ENCODE assay signal across 12 mouse cellular contexts in the genomic region with DNA sequence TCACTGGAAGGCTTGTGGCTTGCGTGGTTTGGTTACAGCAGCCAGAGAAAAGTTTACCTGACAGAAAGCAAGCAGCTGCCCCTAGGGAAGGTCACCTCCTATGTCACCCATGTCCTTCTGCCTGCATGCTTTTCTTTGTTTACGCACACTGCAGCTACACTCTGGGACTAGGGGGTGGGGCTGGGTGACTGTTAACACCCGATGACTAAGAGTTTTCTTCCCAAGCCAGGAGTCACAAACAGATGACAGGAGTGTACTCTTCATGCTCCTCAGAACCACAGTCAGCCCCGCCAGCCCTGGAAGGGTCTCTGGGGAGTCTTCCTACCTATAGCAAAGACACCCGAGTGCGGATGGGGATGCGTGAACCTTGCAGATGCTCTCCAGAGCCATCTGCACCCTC.
DNase-seq lines count a peak whose midpoint lies in the region; ATAC-seq and TF ChIP-seq lines count a peak whose summit lies in the region.
"Had no signal": no experiment of that assay in that cellular context is flagged by ENCODE, and none has a peak within 500 bp of the region (broad histone marks: within the 10 kb centered on the region; RNA-seq: fewer than 3 reads in every experiment).

No protein-coding gene starts in this region.

- no peaks in the 10 kb centered on the region for H3K27me3 ChIP-seq in forebrain, embryonic 13.5 days
- no peaks in the 10 kb centered on the region for H3K27me3 ChIP-seq in forebrain, embryonic 14.5 days (replicated peaks; ENCODE audit: control insufficient read depth, insufficient read depth, low read length)
- H3K27me3 ChIP-seq in midbrain, embryonic 13.5 days: no peaks in the 10 kb centered on the region
- no peaks in the 10 kb centered on the region for H3K27me3 ChIP-seq in midbrain, embryonic 11.5 days (ENCODE audit: control insufficient read depth, insufficient read depth, low read length)
- no peaks in the 10 kb centered on the region for H3K27me3 ChIP-seq in limb, embryonic 10.5 days (ENCODE audit: low read depth, poor library complexity, severe bottlenecking)
- H3K27me3 ChIP-seq: embryonic facial prominence, embryonic 12.5 days had no signal

- TF ChIP-seq CTCF in olfactory bulb, adult 2 months (IDR thresholded peaks at IDR 0.05; ENCODE audit: insufficient read depth, low read depth, low read length): no peak

- H3K4me3 ChIP-seq in forebrain, embryonic 13.5 days: no peak overlapping the region
- no peak overlapping the region for H3K4me3 ChIP-seq in forebrain, embryonic 14.5 days (ENCODE audit: low read depth, low read length)
- H3K4me3 ChIP-seq in midbrain, embryonic 13.5 days (replicated peaks): no peak overlapping the region
- H3K4me3 ChIP-seq in midbrain, embryonic 11.5 days (ENCODE audit: low read depth, low read length): no peak overlapping the region
- H3K4me3 ChIP-seq in limb, embryonic 10.5 days: no peak overlapping the region
- no peak overlapping the region for H3K4me3 ChIP-seq in olfactory bulb, adult 2 months (ENCODE audit: insufficient read depth, low read depth, low read length)
- H3K4me3 ChIP-seq: embryonic facial prominence, embryonic 12.5 days had no signal

- no peak for TF ChIP-seq POLR2A in olfactory bulb, adult 2 months (IDR thresholded peaks at IDR 0.05; ENCODE audit: insufficient read depth, low read depth, low read length)

- H3K9me3 ChIP-seq in forebrain, embryonic 13.5 days (replicated peaks): no peaks in the 10 kb centered on the region
- H3K9me3 ChIP-seq in forebrain, embryonic 14.5 days (replicated peaks; ENCODE audit: control insufficient read depth, low read length): no peaks in the 10 kb centered on the region
- H3K9me3 ChIP-seq in midbrain, embryonic 13.5 days: no peaks in the 10 kb centered on the region
- no peaks in the 10 kb centered on the region for H3K9me3 ChIP-seq in midbrain, embryonic 11.5 days (ENCODE audit: control insufficient read depth, low read length)
- H3K9me3 ChIP-seq in limb, embryonic 10.5 days (replicated peaks): no peaks in the 10 kb centered on the region
- H3K9me3 ChIP-seq: embryonic facial prominence, embryonic 12.5 days had no signal

- no peak for ATAC-seq in forebrain, embryonic 13.5 days
- no peak for ATAC-seq in forebrain, embryonic 14.5 days
- no peak for ATAC-seq in midbrain, embryonic 13.5 days
- no peak for ATAC-seq in midbrain, embryonic 11.5 days (ENCODE audit: low FRiP score)

- no peaks in the 10 kb centered on the region for H3K36me3 ChIP-seq in forebrain, embryonic 13.5 days (ENCODE audit: poor library complexity, severe bottlenecking)
- no peaks in the 10 kb centered on the region for H3K36me3 ChIP-seq in forebrain, embryonic 14.5 days (ENCODE audit: control insufficient read depth, insufficient read depth, low read length)
- H3K36me3 ChIP-seq in midbrain, embryonic 13.5 days: no peaks in the 10 kb centered on the region
- no peaks in the 10 kb centered on the region for H3K36me3 ChIP-seq in midbrain, embryonic 11.5 days (ENCODE audit: control insufficient read depth, insufficient read depth, low read length)
- no peaks in the 10 kb centered on the region for H3K36me3 ChIP-seq in limb, embryonic 10.5 days
- H3K36me3 ChIP-seq: embryonic facial prominence, embryonic 12.5 days had no signal

- H3K27ac ChIP-seq in forebrain, embryonic 13.5 days: no peak overlapping the region
- no peak overlapping the region for H3K27ac ChIP-seq in forebrain, embryonic 14.5 days (ENCODE audit: low read depth, low read length)
- H3K27ac ChIP-seq in midbrain, embryonic 13.5 days: no peak overlapping the region
- H3K27ac ChIP-seq in midbrain, embryonic 11.5 days (ENCODE audit: low read depth, low read length): no peak overlapping the region
- 0 out of 2 replicates have a peak overlapping the region, but pooled peaks have one; percentile 15 for H3K27ac ChIP-seq in limb, embryonic 10.5 days
- peak overlapping the region; percentile 36 for H3K27ac ChIP-seq in olfactory bulb, adult 2 months (ENCODE audit: insufficient read depth, low read depth, low read length)
- H3K27ac ChIP-seq: embryonic facial prominence, embryonic 12.5 days had no signal

- DNase-seq in forebrain, embryonic 14.5 days (ENCODE audit: low spot score): no peak
- no peak for DNase-seq in midbrain, embryonic 11.5 days (ENCODE audit: low spot score, missing footprints)
- no peak for DNase-seq in limb, embryonic 10.5 days (ENCODE audit: low spot score)
- no peak for DNase-seq in thymus, postnatal 0 days (ENCODE audit: low spot score)
- no peak for DNase-seq in ovary, postnatal 14 days (ENCODE audit: low spot score)
- DNase-seq: cerebellum, adult 8-10 months; kidney, adult 2 months; thymus, adult 2 months had no signal

- 77% methylated on average over 7 of the region's 7 CpGs for WGBS in forebrain, embryonic 13.5 days
- WGBS in forebrain, embryonic 14.5 days: 68% methylated on average over 7 of the region's 7 CpGs
- WGBS in midbrain, embryonic 13.5 days: 76% methylated on average over 7 of the region's 7 CpGs
- 77% methylated on average over 7 of the region's 7 CpGs for WGBS in midbrain, embryonic 11.5 days
- WGBS in limb, embryonic 10.5 days: 68% methylated on average over 7 of the region's 7 CpGs
- WGBS in olfactory bulb, adult 2 months: 34% methylated on average over 7 of the region's 7 CpGs

- H3K4me1 ChIP-seq in forebrain, embryonic 13.5 days: peaks cover 6% of the 10 kb centered on the region; the same call in 1 of the 2 replicates
- H3K4me1 ChIP-seq in forebrain, embryonic 14.5 days (ENCODE audit: control insufficient read depth, insufficient read depth, low read length): no peaks in the 10 kb centered on the region
- peaks cover 14% of the 10 kb centered on the region; the same call in 1 of the 2 replicates for H3K4me1 ChIP-seq in midbrain, embryonic 13.5 days (replicated peaks)
- no peaks in the 10 kb centered on the region; the same call in 1 of the 2 replicates for H3K4me1 ChIP-seq in midbrain, embryonic 11.5 days (ENCODE audit: control insufficient read depth, insufficient read depth, low read length)
- H3K4me1 ChIP-seq in limb, embryonic 10.5 days: peaks cover 23% of the 10 kb centered on the region
- H3K4me1 ChIP-seq in olfactory bulb, adult 2 months (ENCODE audit: control insufficient read depth, insufficient read depth, low read length): peaks cover 35% of the 10 kb centered on the region

- peak overlapping the region; percentile 16; the same call in 1 of the 2 replicates for H3K9ac ChIP-seq in forebrain, embryonic 13.5 days
- H3K9ac ChIP-seq in forebrain, embryonic 14.5 days (ENCODE audit: low read length): no peak overlapping the region
- 0 out of 2 replicates have a peak overlapping the region, but pooled peaks have one; percentile 5 for H3K9ac ChIP-seq in midbrain, embryonic 13.5 days (replicated peaks)
- H3K9ac ChIP-seq in midbrain, embryonic 11.5 days (ENCODE audit: low read length): no peak overlapping the region
- H3K9ac ChIP-seq: embryonic facial prominence, embryonic 12.5 days had no signal

- no peak overlapping the region for H3K4me2 ChIP-seq in forebrain, embryonic 13.5 days
- H3K4me2 ChIP-seq in forebrain, embryonic 14.5 days (ENCODE audit: low read length): no peak overlapping the region
- H3K4me2 ChIP-seq in midbrain, embryonic 13.5 days (replicated peaks): no peak overlapping the region
- no peak overlapping the region for H3K4me2 ChIP-seq in midbrain, embryonic 11.5 days
- H3K4me2 ChIP-seq: embryonic facial prominence, embryonic 12.5 days had no signal

Comparison
In these comparisons a context has a peak if more than half of its experiments do, and no peak if none do; other contexts are left out.
1. H3K9ac ChIP-seq: peak in forebrain, embryonic 13.5 days (single experiment) and midbrain, embryonic 13.5 days (single experiment); none in forebrain, embryonic 14.5 days (single experiment) and midbrain, embryonic 11.5 days (single experiment).
2. H3K27ac ChIP-seq: peak in limb, embryonic 10.5 days (single experiment) and olfactory bulb, adult 2 months (single experiment); none in forebrain, embryonic 13.5 days (single experiment), forebrain, embryonic 14.5 days (single experiment), midbrain, embryonic 13.5 days (single experiment) and midbrain, embryonic 11.5 days (single experiment).